Mouse (Mus musculus) olfactory bulb, adult 2 months (tissue): ENCODE results near the gene Slc6a18.

Experiments used
- CTCF ChIP-seq: fragments of 200-500 bp; IDR thresholded peaks from 2 replicates; pipeline ENCODE4 v1.5.1; 2012; ENCODE audit warnings: low read depth, mild to moderate bottlenecking, low read length, moderate library complexity; ENCODE audit not compliant: insufficient read depth
- POLR2A ChIP-seq: fragments of 200-500 bp; IDR thresholded peaks from 2 replicates; pipeline ENCODE4 v1.6.1; 2012; ENCODE audit warnings: mild to moderate bottlenecking, low read depth, low read length, moderate library complexity; ENCODE audit not compliant: insufficient read depth

DNA sequence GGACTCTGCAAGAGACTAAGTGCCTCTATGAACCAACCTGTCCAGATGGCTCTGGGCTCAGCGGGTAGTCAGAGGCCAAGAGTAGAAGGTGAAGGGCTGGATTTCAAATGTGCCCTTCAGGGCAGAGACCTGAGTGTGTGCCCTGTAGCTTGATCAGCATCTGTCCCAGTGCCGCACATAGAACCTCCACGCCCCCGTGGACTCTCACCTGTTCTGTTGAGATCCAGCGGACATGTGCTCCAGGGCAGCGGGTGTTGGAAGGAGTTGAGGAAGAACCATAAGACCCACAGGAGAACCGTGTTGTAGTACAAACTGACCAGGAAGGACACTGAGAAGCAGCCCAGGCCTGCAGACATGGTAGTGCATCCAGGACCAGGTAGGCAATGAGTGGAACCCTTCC is 2.7 kb downstream of the Slc6a18 start:
- TF ChIP-seq CTCF (no peak), POLR2A (no peak)
